Mouse (Mus musculus): ENCODE data around the gene Calm1. TPM values are rescaled to one million over a fixed set of nuclear protein-coding genes. Genes with fewer than 3 reads are reported as not detected.
"Not testable (repeated sequence)": the region's sequence is repeated elsewhere in the genome, so short reads cannot be mapped to it uniquely, and the experiment has no call there.

Calm1 gene
- polyA plus RNA-seq, 1 experiment: 1,842 TPM

GRCm38 (mm10) chr12:100176469-100177056, 22.7 kb upstream of the Calm1 start:
- Histone ChIP-seq H3K4me1 (ENCODE audit: control insufficient read depth, insufficient read depth, low read length) (no peaks in the 10 kb centered on the region), H3K27ac (ENCODE audit: insufficient read depth, low read length) (no peak overlapping the region), H3K4me3 (ENCODE audit: insufficient read depth, low read length) (no peak overlapping the region)
- TF ChIP-seq POLR2A (IDR thresholded peaks at IDR 0.05; ENCODE audit: extremely low read depth, insufficient read depth, low read length) (no peak), CTCF (IDR thresholded peaks at IDR 0.05; ENCODE audit: extremely low read depth, insufficient read depth, low read length) (no peak)

- Histone ChIP-seq H3K27ac (ENCODE audit: insufficient read depth, low read length) (no peak overlapping the region), H3K4me3 (ENCODE audit: insufficient read depth, low read length) (no peak overlapping the region)
- TF ChIP-seq CTCF (IDR thresholded peaks at IDR 0.05; ENCODE audit: extremely low read depth, insufficient read depth, low read length) (no peak), POLR2A (IDR thresholded peaks at IDR 0.05; ENCODE audit: extremely low read depth, insufficient read depth, low read length) (no peak)
Observed at GRCm38 (mm10) chr12:100178898-100179440, 20.3 kb upstream of the Calm1 start.

GRCm38 (mm10) chr12:100180802-100181201, 18.4 kb upstream of the Calm1 start:
- TF ChIP-seq POLR2A (IDR thresholded peaks at IDR 0.05; ENCODE audit: extremely low read depth, insufficient read depth, low read length): no peak
- TF ChIP-seq CTCF (IDR thresholded peaks at IDR 0.05; ENCODE audit: extremely low read depth, insufficient read depth, low read length): no peak
- no peak overlapping the region for H3K27ac ChIP-seq (ENCODE audit: insufficient read depth, low read length)
- no peaks in the 10 kb centered on the region; the same call in 1 of the 2 replicates for H3K4me1 ChIP-seq (ENCODE audit: control insufficient read depth, insufficient read depth, low read length)
- H3K4me3 ChIP-seq (ENCODE audit: insufficient read depth, low read length): no peak overlapping the region

More at GRCm38 (mm10) chr12:100178898-100179440, 20.3 kb upstream of the Calm1 start:
- no peaks in the 10 kb centered on the region for H3K4me1 ChIP-seq (ENCODE audit: control insufficient read depth, insufficient read depth, low read length)

- no peaks in the 10 kb centered on the region; the same call in 1 of the 2 replicates for H3K4me1 ChIP-seq (ENCODE audit: control insufficient read depth, insufficient read depth, low read length)
- H3K27ac ChIP-seq (ENCODE audit: insufficient read depth, low read length): no peak overlapping the region
- no peak for TF ChIP-seq CTCF (IDR thresholded peaks at IDR 0.05; ENCODE audit: extremely low read depth, insufficient read depth, low read length)
- no peak for TF ChIP-seq POLR2A (IDR thresholded peaks at IDR 0.05; ENCODE audit: extremely low read depth, insufficient read depth, low read length)
- no peak overlapping the region for H3K4me3 ChIP-seq (ENCODE audit: insufficient read depth, low read length)
Observed at GRCm38 (mm10) chr12:100182676-100183075, 16.6 kb upstream of the Calm1 start.

GRCm38 (mm10) chr12:100183970-100184369, 15.3 kb upstream of the Calm1 start:
- H3K27ac ChIP-seq (ENCODE audit: insufficient read depth, low read length): no peak overlapping the region
- no peak overlapping the region for H3K4me3 ChIP-seq (ENCODE audit: insufficient read depth, low read length)
- TF ChIP-seq POLR2A (IDR thresholded peaks at IDR 0.05; ENCODE audit: extremely low read depth, insufficient read depth, low read length): no peak
- TF ChIP-seq CTCF (IDR thresholded peaks at IDR 0.05; ENCODE audit: extremely low read depth, insufficient read depth, low read length): no peak

GRCm38 (mm10) chr12:100184976-100185375, 14.3 kb upstream of the Calm1 start:
- not testable (repeated sequence) for H3K27ac ChIP-seq (ENCODE audit: insufficient read depth, low read length); H3K4me3 ChIP-seq (ENCODE audit: insufficient read depth, low read length); H3K4me1 ChIP-seq (ENCODE audit: control insufficient read depth, insufficient read depth, low read length)

More at GRCm38 (mm10) chr12:100183970-100184369, 15.3 kb upstream of the Calm1 start:
- H3K4me1 ChIP-seq (ENCODE audit: control insufficient read depth, insufficient read depth, low read length): no peaks in the 10 kb centered on the region; the same call in 1 of the 2 replicates

GRCm38 (mm10) chr12:100185897-100186296, 13.3 kb upstream of the Calm1 start:
- Histone ChIP-seq H3K4me1 (ENCODE audit: control insufficient read depth, insufficient read depth, low read length) (no peaks in the 10 kb centered on the region; the same call in 1 of the 2 replicates), H3K27ac (ENCODE audit: insufficient read depth, low read length) (no peak overlapping the region; the same call in 1 of the 2 replicates), H3K4me3 (ENCODE audit: insufficient read depth, low read length) (no peak overlapping the region; the same call in 1 of the 2 replicates)
- TF ChIP-seq POLR2A (IDR thresholded peaks at IDR 0.05; ENCODE audit: extremely low read depth, insufficient read depth, low read length): no peak
- no peak for TF ChIP-seq CTCF (IDR thresholded peaks at IDR 0.05; ENCODE audit: extremely low read depth, insufficient read depth, low read length)

GRCm38 (mm10) chr12:100186376-100186775, 12.9 kb upstream of the Calm1 start:
- Histone ChIP-seq H3K4me1 (ENCODE audit: control insufficient read depth, insufficient read depth, low read length) (no peaks in the 10 kb centered on the region; the same call in 1 of the 2 replicates), H3K27ac (ENCODE audit: insufficient read depth, low read length) (peak overlapping the region; percentile 96), H3K4me3 (ENCODE audit: insufficient read depth, low read length) (peak overlapping the region; percentile 49; the same call in 1 of the 2 replicates)
- TF ChIP-seq CTCF (IDR thresholded peaks at IDR 0.05; ENCODE audit: extremely low read depth, insufficient read depth, low read length): no peak
- TF ChIP-seq POLR2A (IDR thresholded peaks at IDR 0.05; ENCODE audit: extremely low read depth, insufficient read depth, low read length): no peak

GRCm38 (mm10) chr12:100187013-100187755, 12.1 kb upstream of the Calm1 start:
- Histone ChIP-seq H3K4me3 (ENCODE audit: insufficient read depth, low read length) (peak overlapping the region; percentile 49), H3K4me1 (ENCODE audit: control insufficient read depth, insufficient read depth, low read length) (no peaks in the 10 kb centered on the region; the same call in 1 of the 2 replicates), H3K27ac (ENCODE audit: insufficient read depth, low read length) (peak overlapping the region; percentile 96)
- TF ChIP-seq POLR2A (IDR thresholded peaks at IDR 0.05; ENCODE audit: extremely low read depth, insufficient read depth, low read length) (peak; percentile 77; the same call in 1 of the 2 replicates), CTCF (IDR thresholded peaks at IDR 0.05; ENCODE audit: extremely low read depth, insufficient read depth, low read length) (no peak)
